Mouse (Mus musculus): Measurements from ENCODE around the gene Ip6k1. TPM values are rescaled to one million over a fixed set of nuclear protein-coding genes. Genes with fewer than 3 reads are reported as not detected.
A peak's percentile ranks its signal among the peaks of the same experiment; 100 is the strongest.

Gene Ip6k1
- polyA plus RNA-seq, 1 experiment from 2014 or later, result 29.2 TPM

- Histone ChIP-seq H3K4me1 (ENCODE audit: control insufficient read depth, insufficient read depth, low read length) (peaks cover 17% of the 10 kb centered on the region), H3K9ac (replicated peaks; ENCODE audit: low read depth, low read length) (no peak overlapping the region; the same call in 1 of the 2 replicates), H3K36me3 (ENCODE audit: control insufficient read depth, insufficient read depth, low read length) (peaks cover 23% of the 10 kb centered on the region; the same call in 1 of the 2 replicates), H3K27me3 (ENCODE audit: control insufficient read depth, insufficient read depth, low read length) (peaks cover 15% of the 10 kb centered on the region; the same call in 1 of the 2 replicates), H3K27ac (ENCODE audit: low read length) (no peak overlapping the region), H3K4me3 (ENCODE audit: low read depth, low read length) (peak overlapping the region; percentile 6; the same call in 1 of the 2 replicates), H3K9me3 (ENCODE audit: control insufficient read depth, low read depth, low read length) (no peaks in the 10 kb centered on the region), H3K4me2 (replicated peaks; ENCODE audit: low read depth, low read length) (peak overlapping the region; percentile 29)
- ATAC-seq (ENCODE audit: insufficient number of reproducible peaks, insufficient read depth, low FRiP score, low read depth), result no peak
- WGBS, result 4% methylated on average over 19 of the region's 19 CpGs
Measured at GRCm38 (mm10) chr9:108082549-108082948, 80.2 kb downstream of the Ip6k1 start.

GRCm38 (mm10) chr9:108082988-108083431 lies 80.7 kb downstream of the Ip6k1 start, which contains the start of gene Rnf123:
Gene Rnf123 (minus strand): TSS chr9:108083346.
- 26% methylated on average over 12 of the region's 12 CpGs for WGBS
- Histone ChIP-seq H3K9me3 (ENCODE audit: control insufficient read depth, low read depth, low read length) (no peaks in the 10 kb centered on the region), H3K4me1 (ENCODE audit: control insufficient read depth, insufficient read depth, low read length) (peaks cover 15% of the 10 kb centered on the region), H3K4me3 (ENCODE audit: low read depth, low read length) (peak within 1 kb of the TSS; percentile 6; the same call in 1 of the 2 replicates), H3K27ac (ENCODE audit: low read length) (no peak within 1 kb of the TSS), H3K9ac (replicated peaks; ENCODE audit: low read depth, low read length) (no peak within 1 kb of the TSS; the same call in 1 of the 2 replicates), H3K36me3 (ENCODE audit: control insufficient read depth, insufficient read depth, low read length) (peaks cover 23% of the 10 kb centered on the region), H3K4me2 (replicated peaks; ENCODE audit: low read depth, low read length) (peak within 1 kb of the TSS; percentile 29), H3K27me3 (ENCODE audit: control insufficient read depth, insufficient read depth, low read length) (peaks cover 15% of the 10 kb centered on the region; the same call in 1 of the 2 replicates)
- no peak for ATAC-seq (ENCODE audit: insufficient number of reproducible peaks, insufficient read depth, low FRiP score, low read depth)

GRCm38 (mm10) chr9:108083561-108083960 lies 81.3 kb downstream of the Ip6k1 start:
- H3K4me2 ChIP-seq (replicated peaks; ENCODE audit: low read depth, low read length), result no peak overlapping the region
- H3K4me3 ChIP-seq (ENCODE audit: low read depth, low read length), result no peak overlapping the region
- peaks cover 28% of the 10 kb centered on the region for H3K36me3 ChIP-seq (ENCODE audit: control insufficient read depth, insufficient read depth, low read length)
- no peaks in the 10 kb centered on the region for H3K9me3 ChIP-seq (ENCODE audit: control insufficient read depth, low read depth, low read length)
- peaks cover 10% of the 10 kb centered on the region for H3K4me1 ChIP-seq (ENCODE audit: control insufficient read depth, insufficient read depth, low read length)
- peaks cover 15% of the 10 kb centered on the region; the same call in 1 of the 2 replicates for H3K27me3 ChIP-seq (ENCODE audit: control insufficient read depth, insufficient read depth, low read length)
- no peak for ATAC-seq (ENCODE audit: insufficient number of reproducible peaks, insufficient read depth, low FRiP score, low read depth)
- no peak overlapping the region for H3K9ac ChIP-seq (replicated peaks; ENCODE audit: low read depth, low read length)
- no peak overlapping the region for H3K27ac ChIP-seq (ENCODE audit: low read length)
- WGBS, result 78% methylated on average over 6 of the region's 6 CpGs

GRCm38 (mm10) chr9:108085261-108085660 lies 83.0 kb downstream of the Ip6k1 start:
- ATAC-seq (ENCODE audit: insufficient number of reproducible peaks, insufficient read depth, low FRiP score, low read depth), result no peak
- H3K4me3 ChIP-seq (ENCODE audit: low read depth, low read length), result no peak overlapping the region

GRCm38 (mm10) chr9:108090611-108091120 lies 88.4 kb downstream of the Ip6k1 start:
- no peak overlapping the region for H3K27ac ChIP-seq (ENCODE audit: low read length)
- no peak overlapping the region for H3K4me3 ChIP-seq (ENCODE audit: low read depth, low read length)
- no peaks in the 10 kb centered on the region for H3K9me3 ChIP-seq (ENCODE audit: control insufficient read depth, low read depth, low read length)
- H3K4me2 ChIP-seq (replicated peaks; ENCODE audit: low read depth, low read length), result no peak overlapping the region
- no peak for ATAC-seq (ENCODE audit: insufficient number of reproducible peaks, insufficient read depth, low FRiP score, low read depth)
- H3K36me3 ChIP-seq (ENCODE audit: control insufficient read depth, insufficient read depth, low read length), result peaks cover 49% of the 10 kb centered on the region
- H3K9ac ChIP-seq (replicated peaks; ENCODE audit: low read depth, low read length), result no peak overlapping the region
- peaks cover 6% of the 10 kb centered on the region; the same call in 1 of the 2 replicates for H3K4me1 ChIP-seq (ENCODE audit: control insufficient read depth, insufficient read depth, low read length)
- H3K27me3 ChIP-seq (ENCODE audit: control insufficient read depth, insufficient read depth, low read length), result no peaks in the 10 kb centered on the region
- 90% methylated on average over 7 of the region's 7 CpGs for WGBS

More at GRCm38 (mm10) chr9:108085261-108085660, 83.0 kb downstream of the Ip6k1 start:
- WGBS, result 92% methylated on average over 4 of the region's 4 CpGs
- peaks cover 15% of the 10 kb centered on the region; the same call in 1 of the 2 replicates for H3K27me3 ChIP-seq (ENCODE audit: control insufficient read depth, insufficient read depth, low read length)
- peaks cover 39% of the 10 kb centered on the region for H3K36me3 ChIP-seq (ENCODE audit: control insufficient read depth, insufficient read depth, low read length)
- H3K4me1 ChIP-seq (ENCODE audit: control insufficient read depth, insufficient read depth, low read length), result 0 out of 2 replicates have a peak, but pooled peaks cover 4% of the 10 kb centered on the region
- H3K9me3 ChIP-seq (ENCODE audit: control insufficient read depth, low read depth, low read length), result no peaks in the 10 kb centered on the region
- H3K4me2 ChIP-seq (replicated peaks; ENCODE audit: low read depth, low read length), result no peak overlapping the region
- H3K27ac ChIP-seq (ENCODE audit: low read length), result no peak overlapping the region
- no peak overlapping the region for H3K9ac ChIP-seq (replicated peaks; ENCODE audit: low read depth, low read length)

- WGBS, result 73% methylated on average over 10 of the region's 10 CpGs
- no peak for ATAC-seq (ENCODE audit: insufficient number of reproducible peaks, insufficient read depth, low FRiP score, low read depth)
- peak overlapping the region; percentile 69 for H3K4me3 ChIP-seq (ENCODE audit: low read depth, low read length)
- H3K36me3 ChIP-seq (ENCODE audit: control insufficient read depth, insufficient read depth, low read length), result peaks cover 29% of the 10 kb centered on the region
- H3K27ac ChIP-seq (ENCODE audit: low read length), result no peak overlapping the region; the same call in 1 of the 2 replicates
- peaks cover 15% of the 10 kb centered on the region; the same call in 1 of the 2 replicates for H3K4me1 ChIP-seq (ENCODE audit: control insufficient read depth, insufficient read depth, low read length)
- no peaks in the 10 kb centered on the region for H3K9me3 ChIP-seq (ENCODE audit: control insufficient read depth, low read depth, low read length)
- peak overlapping the region; percentile 43 for H3K9ac ChIP-seq (replicated peaks; ENCODE audit: low read depth, low read length)
- H3K27me3 ChIP-seq (ENCODE audit: control insufficient read depth, insufficient read depth, low read length), result no peaks in the 10 kb centered on the region
- H3K4me2 ChIP-seq (replicated peaks; ENCODE audit: low read depth, low read length), result peak overlapping the region; percentile 67
Measured at GRCm38 (mm10) chr9:108093586-108093985, 91.3 kb downstream of the Ip6k1 start.

GRCm38 (mm10) chr9:108094184-108094941 lies 92.1 kb downstream of the Ip6k1 start, which contains the start of gene Apeh:
Gene Apeh (minus strand): TSS chr9:108094606.
- peak within 1 kb of the TSS; percentile 43 for H3K9ac ChIP-seq (replicated peaks; ENCODE audit: low read depth, low read length)
- peak within 1 kb of the TSS; percentile 69 for H3K4me3 ChIP-seq (ENCODE audit: low read depth, low read length)
- H3K9me3 ChIP-seq (ENCODE audit: control insufficient read depth, low read depth, low read length), result no peaks in the 10 kb centered on the region
- WGBS, result under 1% methylated on average over 52 of the region's 52 CpGs
- H3K27me3 ChIP-seq (ENCODE audit: control insufficient read depth, insufficient read depth, low read length), result no peaks in the 10 kb centered on the region
- peak; percentile 95 for ATAC-seq (ENCODE audit: insufficient number of reproducible peaks, insufficient read depth, low FRiP score, low read depth)
- H3K36me3 ChIP-seq (ENCODE audit: control insufficient read depth, insufficient read depth, low read length), result peaks cover 26% of the 10 kb centered on the region
- H3K4me1 ChIP-seq (ENCODE audit: control insufficient read depth, insufficient read depth, low read length), result peaks cover 15% of the 10 kb centered on the region; the same call in 1 of the 2 replicates
- peak within 1 kb of the TSS; percentile 67 for H3K4me2 ChIP-seq (replicated peaks; ENCODE audit: low read depth, low read length)
- H3K27ac ChIP-seq (ENCODE audit: low read length), result peak within 1 kb of the TSS; percentile 68

- Histone ChIP-seq H3K27me3 (ENCODE audit: control insufficient read depth, insufficient read depth, low read length) (no peaks in the 10 kb centered on the region), H3K9me3 (ENCODE audit: control insufficient read depth, low read depth, low read length) (no peaks in the 10 kb centered on the region), H3K4me1 (ENCODE audit: control insufficient read depth, insufficient read depth, low read length) (peaks cover 15% of the 10 kb centered on the region; the same call in 1 of the 2 replicates), H3K4me3 (ENCODE audit: low read depth, low read length) (peak overlapping the region; percentile 69), H3K36me3 (ENCODE audit: control insufficient read depth, insufficient read depth, low read length) (peaks cover 20% of the 10 kb centered on the region), H3K27ac (ENCODE audit: low read length) (no peak overlapping the region), H3K4me2 (replicated peaks; ENCODE audit: low read depth, low read length) (peak overlapping the region; percentile 67), H3K9ac (replicated peaks; ENCODE audit: low read depth, low read length) (0 out of 2 replicates have a peak overlapping the region, but pooled peaks have one; percentile 1)
- WGBS, result under 1% methylated on average over 16 of the region's 16 CpGs
- peak; percentile 62; the same call in 1 of the 2 replicates for ATAC-seq (ENCODE audit: insufficient number of reproducible peaks, insufficient read depth, low FRiP score, low read depth)
Measured at GRCm38 (mm10) chr9:108094998-108095411, 92.7 kb downstream of the Ip6k1 start.
